Mouse (Mus musculus): ENCODE data around the gene Klhdc10.

DNA sequence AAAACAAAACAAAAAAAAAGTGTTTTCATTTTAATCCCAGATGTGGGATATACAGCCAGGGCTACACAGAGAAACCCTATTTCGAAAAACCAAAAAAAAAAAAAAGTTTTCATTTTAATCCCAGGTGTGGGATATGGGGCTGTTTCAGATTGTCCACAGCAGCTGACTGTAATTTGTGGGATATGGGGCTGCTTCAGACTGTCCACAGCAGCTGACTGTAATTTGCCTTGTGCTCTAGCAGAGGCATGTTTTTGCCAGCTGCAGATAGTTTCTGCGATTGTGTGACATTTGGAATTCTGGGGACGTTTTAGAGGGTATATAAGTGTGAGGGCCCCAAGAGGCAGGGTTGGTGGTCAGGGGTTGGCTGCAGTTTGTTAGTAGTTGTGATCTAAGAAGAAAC, 70.0 kb downstream of the Klhdc10 start:
- TF ChIP-seq CTCF (IDR thresholded peaks at IDR 0.05; ENCODE audit: low read depth), result no peak
- TF ChIP-seq EP300 (IDR thresholded peaks at IDR 0.05; ENCODE audit: low read depth), result no peak
